Mouse (Mus musculus) common myeloid progenitor, adult 5-6 weeks (primary cell): ENCODE measurements around the gene Olfr1339. TPM values are rescaled to one million over a fixed set of nuclear protein-coding genes. Genes with fewer than 3 reads are reported as not detected.
A peak's percentile ranks its signal among the peaks of the same experiment; 100 is the strongest.

Experiments
- ATAC-seq: replicated peaks from 2 replicates; pipeline ENCODE4 v1.8.0; 2016; ENCODE audit warnings: low read depth, mild to moderate bottlenecking, moderate TSS enrichment, inconsistent platforms; ENCODE audit not compliant: poor library complexity, severe bottlenecking
- total RNA-seq: library from RNA; stranded (forward); fragments of 200-1000, 187-1606 nt; gene quantifications from 2 replicates; pipeline ENCODE4 v1.2.3, GENCODE M21; 2017

Gene Olfr1339
- not detected in 2 replicates for total RNA-seq

- no peak for ATAC-seq
Observed at GRCm38 (mm10) chr4:118731875-118732274, at the start of gene Olfr1339. Gene Olfr1339 (plus strand): TSS chr4:118732175.

GRCm38 (mm10) chr4:118687086-118687485, 44.9 kb upstream of the Olfr1339 start:
- ATAC-seq: no peak

GRCm38 (mm10) chr4:118692412-118692973, 39.5 kb upstream of the Olfr1339 start, which contains the start of gene Olfr1342:
Gene Olfr1342 (minus strand): TSS chr4:118692756.
- ATAC-seq: peak; percentile 50

GRCm38 (mm10) chr4:118693812-118694211, 38.2 kb upstream of the Olfr1339 start:
- ATAC-seq: no peak

GRCm38 (mm10) chr4:118703223-118703622, 28.8 kb upstream of the Olfr1339 start, which contains the start of gene Olfr1341:
Gene Olfr1341 (plus strand): TSS chr4:118703523.
- no peak for ATAC-seq

GRCm38 (mm10) chr4:118708086-118708485, 23.9 kb upstream of the Olfr1339 start:
- no peak for ATAC-seq

GRCm38 (mm10) chr4:118711656-118712055, 20.3 kb upstream of the Olfr1339 start:
- ATAC-seq: no peak

- ATAC-seq: no peak
Observed at GRCm38 (mm10) chr4:118719838-118720237, 12.1 kb upstream of the Olfr1339 start, which contains the start of gene Olfr1340. Gene Olfr1340 (plus strand): TSS chr4:118720138.

- no peak for ATAC-seq
Observed at GRCm38 (mm10) chr4:118721742-118722483, 10.1 kb upstream of the Olfr1339 start.

GRCm38 (mm10) chr4:118739574-118739973, 7.6 kb downstream of the Olfr1339 start:
- ATAC-seq: no peak

GRCm38 (mm10) chr4:118740988-118741698, 9.2 kb downstream of the Olfr1339 start:
- ATAC-seq: no peak

GRCm38 (mm10) chr4:118741881-118742280, 9.9 kb downstream of the Olfr1339 start:
- ATAC-seq: no peak

- ATAC-seq: no peak
Observed at GRCm38 (mm10) chr4:118758637-118759036, 26.7 kb downstream of the Olfr1339 start, which contains the start of gene Olfr1338. Gene Olfr1338 (minus strand): TSS chr4:118758737.

- ATAC-seq: no peak
Observed at GRCm38 (mm10) chr4:118782486-118782885, 50.5 kb downstream of the Olfr1339 start, which contains the start of gene Olfr1337. Gene Olfr1337 (minus strand): TSS chr4:118782586.

Other genes with a start within 250 kb of the Olfr1339 start
- gene Tie1, start 242.1 kb upstream of the Olfr1339 start, total RNA-seq: 7.5 and 8.0 TPM in 2 replicates
- gene 2610528J11Rik, start 205.2 kb upstream of the Olfr1339 start, total RNA-seq: not detected in 2 replicates
- 0.14 TPM in 1 of 2 replicates, not detected in the other for gene Tmem125, start 188.1 kb upstream of the Olfr1339 start, total RNA-seq
- 0.46 TPM in 1 of 2 replicates, not detected in the other for gene Cfap57, start 111.4 kb upstream of the Olfr1339 start, total RNA-seq
- 98.3 and 123 TPM in 2 replicates for gene Ebna1bp2, start 111.4 kb upstream of the Olfr1339 start, total RNA-seq
- gene Olfr62, start 73.2 kb upstream of the Olfr1339 start, total RNA-seq: not detected in 2 replicates
- not detected in 2 replicates for gene Olfr1342, start 39.4 kb upstream of the Olfr1339 start, total RNA-seq
- gene Olfr1341, start 28.7 kb upstream of the Olfr1339 start, total RNA-seq: not detected in 2 replicates
- gene Olfr1340, start 12.0 kb upstream of the Olfr1339 start, total RNA-seq: not detected in 2 replicates
- gene Olfr1338, start 26.6 kb downstream of the Olfr1339 start, total RNA-seq: not detected in 2 replicates
- not detected in 2 replicates for gene Olfr1337, start 50.4 kb downstream of the Olfr1339 start, total RNA-seq
- gene Olfr1335, start 77.8 kb downstream of the Olfr1339 start, total RNA-seq: not detected in 2 replicates
- not detected in 2 replicates for gene Olfr1333, start 104.1 kb downstream of the Olfr1339 start, total RNA-seq
- gene Olfr1331, start 132.5 kb downstream of the Olfr1339 start, total RNA-seq: not detected in 2 replicates
- gene Olfr1330, start 156.4 kb downstream of the Olfr1339 start, total RNA-seq: not detected in 2 replicates
- gene Olfr1329, start 185.3 kb downstream of the Olfr1339 start, total RNA-seq: not detected in 2 replicates
- gene Olfr1328, start 206.4 kb downstream of the Olfr1339 start, total RNA-seq: not detected in 2 replicates
- not detected in 2 replicates for gene Lao1, start 229.4 kb downstream of the Olfr1339 start, total RNA-seq